Comparison of ENCODE assay signal across 12 mouse cellular contexts in the genomic region with DNA sequence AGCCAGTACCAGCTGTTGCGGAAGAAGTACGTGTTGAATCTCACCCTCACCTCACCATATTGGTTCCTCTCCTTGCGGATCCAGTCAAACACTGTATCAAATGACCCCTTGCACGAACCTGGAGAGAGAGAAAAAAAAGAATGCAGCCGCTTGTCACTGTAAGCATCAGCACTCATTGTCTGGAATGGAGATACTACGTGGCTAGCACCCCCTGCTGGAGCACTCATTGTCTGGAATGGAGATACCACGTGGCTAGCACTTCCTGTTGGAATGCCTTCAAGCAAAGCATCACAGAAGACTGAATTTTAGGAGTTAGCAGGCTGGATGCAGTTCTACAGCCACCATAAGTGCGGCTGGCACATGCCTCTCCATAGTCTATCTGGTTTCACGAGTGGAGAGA. TPM values are rescaled to one million over a fixed set of nuclear protein-coding genes. Genes with fewer than 3 reads are reported as not detected.
DNase-seq lines count a peak whose midpoint lies in the region; ATAC-seq and TF ChIP-seq lines count a peak whose summit lies in the region.
"Had no signal": no experiment of that assay in that cellular context is flagged by ENCODE, and none has a peak within 500 bp of the region (broad histone marks: within the 10 kb centered on the region; RNA-seq: fewer than 3 reads in every experiment).

No protein-coding gene starts in this region.

- no peaks in the 10 kb centered on the region for H3K79me2 ChIP-seq in MEL (ENCODE audit: control insufficient read depth, insufficient read depth, low read length, poor library complexity)

- no peaks in the 10 kb centered on the region for H3K4me1 ChIP-seq in limb, embryonic 11.5 days (ENCODE audit: control insufficient read depth, insufficient read depth, low read length)
- no peaks in the 10 kb centered on the region for H3K4me1 ChIP-seq in limb, embryonic 10.5 days
- H3K4me1 ChIP-seq in MEL (ENCODE audit: control insufficient read depth in 1 of 2, insufficient read depth in 2 of 2, low read length in 2 of 2), result no peaks in the 10 kb centered on the region
- H3K4me1 ChIP-seq in liver, postnatal 0 days (ENCODE audit: insufficient read depth), result no peaks in the 10 kb centered on the region
- H3K4me1 ChIP-seq: embryonic facial prominence, embryonic 13.5 days; heart, embryonic 10.5 days; liver, embryonic 13.5 days had no signal

- H3K4me2 ChIP-seq in limb, embryonic 11.5 days (ENCODE audit: low read depth, severe bottlenecking), result no peak overlapping the region
- H3K4me2 ChIP-seq in liver, postnatal 0 days (ENCODE audit: low read depth, low read length), result no peak overlapping the region
- H3K4me2 ChIP-seq: embryonic facial prominence, embryonic 13.5 days; liver, embryonic 13.5 days had no signal

- no peak for TF ChIP-seq POLR2A in MEL (IDR thresholded peaks at IDR 0.05; ENCODE audit: control insufficient read depth in 1 of 2, insufficient read depth in 1 of 2, low read depth in 1 of 2, low read length in 2 of 2, poor library complexity in 1 of 2)

- no peak overlapping the region for H3K9ac ChIP-seq in limb, embryonic 11.5 days (ENCODE audit: low read length)
- no peak overlapping the region for H3K9ac ChIP-seq in MEL (ENCODE audit: control insufficient read depth, low read depth, low read length, poor library complexity, severe bottlenecking)
- no peak overlapping the region for H3K9ac ChIP-seq in liver, postnatal 0 days (replicated peaks)
- H3K9ac ChIP-seq: embryonic facial prominence, embryonic 13.5 days; liver, embryonic 13.5 days had no signal

- peak; percentile 7 for TF ChIP-seq RAD21 in MEL (IDR thresholded peaks at IDR 0.05; ENCODE audit: low read depth, low read length)

- ATAC-seq in CD4-positive, CD25-positive, alpha-beta regulatory T cell, adult 4 months, result no peak
- ATAC-seq in limb, embryonic 11.5 days (ENCODE audit: insufficient number of reproducible peaks, low FRiP score, low TSS enrichment, low read depth), result no peak
- ATAC-seq in liver, postnatal 0 days, result no peak

- no peaks in the 10 kb centered on the region for H3K27me3 ChIP-seq in limb, embryonic 11.5 days (ENCODE audit: control insufficient read depth, insufficient read depth, low read length)
- H3K27me3 ChIP-seq in limb, embryonic 10.5 days (ENCODE audit: low read depth, poor library complexity, severe bottlenecking), result no peaks in the 10 kb centered on the region
- no peaks in the 10 kb centered on the region for H3K27me3 ChIP-seq in MEL (ENCODE audit: control insufficient read depth in 1 of 2, insufficient read depth in 2 of 2, low read length in 2 of 2)
- no peaks in the 10 kb centered on the region for H3K27me3 ChIP-seq in liver, postnatal 0 days (ENCODE audit: insufficient read depth, low read length)
- H3K27me3 ChIP-seq: embryonic facial prominence, embryonic 13.5 days; liver, embryonic 13.5 days had no signal

- peaks cover 9% of the 10 kb centered on the region for H3K36me3 ChIP-seq in limb, embryonic 11.5 days (ENCODE audit: control insufficient read depth, insufficient read depth, low read length)
- H3K36me3 ChIP-seq in limb, embryonic 10.5 days, result peaks cover 52% of the 10 kb centered on the region
- H3K36me3 ChIP-seq in MEL (ENCODE audit: control insufficient read depth in 1 of 2, insufficient read depth in 2 of 2, low read length in 2 of 2), result no peaks in the 10 kb centered on the region; a peak in 1 of 4 replicates
- peaks cover 23% of the 10 kb centered on the region for H3K36me3 ChIP-seq in liver, postnatal 0 days (replicated peaks; ENCODE audit: insufficient read depth, low read length)

- H3K9me3 ChIP-seq in limb, embryonic 11.5 days (ENCODE audit: control insufficient read depth, low read length), result no peaks in the 10 kb centered on the region
- H3K9me3 ChIP-seq in limb, embryonic 10.5 days (replicated peaks), result no peaks in the 10 kb centered on the region
- no peaks in the 10 kb centered on the region for H3K9me3 ChIP-seq in MEL (replicated peaks; ENCODE audit: insufficient read depth, low read length)
- H3K9me3 ChIP-seq in liver, postnatal 0 days (ENCODE audit: low read length), result no peaks in the 10 kb centered on the region
- H3K9me3 ChIP-seq: embryonic facial prominence, embryonic 13.5 days; heart, embryonic 10.5 days; liver, embryonic 13.5 days had no signal

- TF ChIP-seq CTCF in MEL (IDR thresholded peaks at IDR 0.05 in 2 of 3, conservative IDR thresholded peaks at IDR 0.05 in 1 of 3; ENCODE audit: control insufficient read depth in 1 of 3, insufficient read depth in 1 of 3, low read depth in 2 of 3, low read length in 3 of 3, poor library complexity in 1 of 3, severe bottlenecking in 1 of 3), result peak; percentile 30 to 59 (median 34)
- TF ChIP-seq CTCF in liver, postnatal 0 days (IDR thresholded peaks at IDR 0.05; ENCODE audit: low read depth), result peak; percentile 53

- 72% methylated on average over 9 of the region's 9 CpGs for WGBS in limb, embryonic 11.5 days
- WGBS in limb, embryonic 10.5 days, result 76% methylated on average over 9 of the region's 9 CpGs
- WGBS in liver, postnatal 0 days (ENCODE audit: insufficient replicate concordance), result 72% methylated on average over 9 of the region's 9 CpGs

- no peak overlapping the region for H3K4me3 ChIP-seq in limb, embryonic 11.5 days (ENCODE audit: low read depth, low read length)
- no peak overlapping the region for H3K4me3 ChIP-seq in limb, embryonic 10.5 days
- no peak overlapping the region for H3K4me3 ChIP-seq in MEL (ENCODE audit: control insufficient read depth in 1 of 2, insufficient read depth in 1 of 2, low read depth in 2 of 2, low read length in 2 of 2)
- H3K4me3 ChIP-seq in liver, postnatal 0 days (ENCODE audit: low read depth, low read length), result no peak overlapping the region
- H3K4me3 ChIP-seq: embryonic facial prominence, embryonic 13.5 days; heart, embryonic 10.5 days; liver, embryonic 13.5 days had no signal

- TF ChIP-seq EP300 in MEL (IDR thresholded peaks at IDR 0.05; ENCODE audit: low read depth in 1 of 2, low read length in 2 of 2), result no peak
- no peak for TF ChIP-seq EP300 in liver, postnatal 0 days (IDR thresholded peaks at IDR 0.05; ENCODE audit: low read depth)

- H3K27ac ChIP-seq in limb, embryonic 11.5 days (replicated peaks; ENCODE audit: low read depth, low read length), result no peak overlapping the region
- no peak overlapping the region for H3K27ac ChIP-seq in limb, embryonic 10.5 days
- no peak overlapping the region for H3K27ac ChIP-seq in MEL (ENCODE audit: control insufficient read depth, low read depth, low read length)
- H3K27ac ChIP-seq in liver, postnatal 0 days (ENCODE audit: low read depth), result no peak overlapping the region
- H3K27ac ChIP-seq: embryonic facial prominence, embryonic 13.5 days; heart, embryonic 10.5 days; liver, embryonic 13.5 days had no signal

- peak; percentile 30 for DNase-seq in CD4-positive, CD25-positive, alpha-beta regulatory T cell, adult 2 months (ENCODE audit: low read depth, low spot score)
- DNase-seq in limb, embryonic 11.5 days (ENCODE audit: low spot score), result peak; percentile 37
- DNase-seq in limb, embryonic 10.5 days (ENCODE audit: low spot score), result no peak
- peak; percentile 53 for DNase-seq in MEL (ENCODE audit: low read depth, low spot score)
- no peak for DNase-seq in liver, postnatal 0 days
- no peak for DNase-seq in frontal cortex, postnatal 36 days (ENCODE audit: low spot score in 2 of 2)
- DNase-seq in cerebellum, adult 9-11 months, result no peak
- DNase-seq: liver, embryonic 13.5 days had no signal

TF ChIP-seq in MEL, 35 proteins besides CTCF, POLR2A, EP300 and RAD21 (continues in another document):
- TF ChIP-seq MXI1 (IDR thresholded peaks at IDR 0.05; ENCODE audit: low read depth, low read length) (no peak; the same call in 1 of the 2 replicates), MYB (IDR thresholded peaks at IDR 0.05; ENCODE audit: low read depth, low read length) (no peak)

RNA-seq across cellular contexts. Expression of a gene that starts 3.9 kb away (rescaled TPM):
- under 1 TPM in 1 of 2 experiments, not detected in 1; 0.47 TPM for polyA plus RNA-seq in CD4-positive, CD25-positive, alpha-beta regulatory T cell, adult 4 months (2017; shearing (Covaris generic))
- polyA plus RNA-seq in limb, embryonic 11.5 days (2014; fragmentation: Nextera tagmentation; extraction: Ambion mirVana), result 0.08 TPM in 1 of 2 replicates, not detected in the other
- polyA plus RNA-seq in limb, embryonic 10.5 days (2016; fragmentation: Nextera tagmentation; extraction: Ambion mirVana), result 0.18 TPM in 1 of 2 replicates, not detected in the other
- total RNA-seq in MEL (2012; rRNA removed), result not detected in 2 replicates
- not detected for polyA plus RNA-seq in MEL (2012; ENCODE audit: insufficient read depth in 1 of 2, insufficient read length in 2 of 2, low read depth in 1 of 2, low replicate concordance in 2 of 2, missing spikeins in 1 of 2)
- polyA plus RNA-seq in liver, postnatal 0 days (2015; fragmentation: Nextera tagmentation; extraction: Ambion mirVana), result 0.11 TPM in 1 of 2 replicates, not detected in the other
- total RNA-seq: adrenal gland, postnatal 36 days had no signal
- polyA plus RNA-seq: embryonic facial prominence, embryonic 13.5 days; heart, embryonic 10.5 days had no signal

RNA-seq across cellular contexts. Expression of a gene that starts 33.1 kb away (rescaled TPM):
- 100 to 1,000 TPM; 159 to 194 TPM for polyA plus RNA-seq in CD4-positive, CD25-positive, alpha-beta regulatory T cell, adult 4 months (2017; shearing (Covaris generic))
- polyA plus RNA-seq in limb, embryonic 11.5 days (2014; fragmentation: Nextera tagmentation; extraction: Ambion mirVana), result 237 and 240 TPM in 2 replicates
- polyA plus RNA-seq in limb, embryonic 10.5 days (2016; fragmentation: Nextera tagmentation; extraction: Ambion mirVana), result 234 and 236 TPM in 2 replicates
- 86.2 and 91.0 TPM in 2 replicates for total RNA-seq in MEL (2012; rRNA removed)
- polyA plus RNA-seq in MEL (2012; ENCODE audit: insufficient read depth in 1 of 2, insufficient read length in 2 of 2, low read depth in 1 of 2, low replicate concordance in 2 of 2, missing spikeins in 1 of 2), result 100 to 1,000 TPM in 1 of 2 experiments, not detected in 1; 150 TPM
- 68.7 and 70.3 TPM in 2 replicates for polyA plus RNA-seq in liver, postnatal 0 days (2015; fragmentation: Nextera tagmentation; extraction: Ambion mirVana)

RNA-seq across cellular contexts. Expression of a gene that starts 33.9 kb away (rescaled TPM):
- 10 to 100 TPM; 37.8 to 38.8 TPM for polyA plus RNA-seq in CD4-positive, CD25-positive, alpha-beta regulatory T cell, adult 4 months (2017; shearing (Covaris generic))
- 35.2 and 35.9 TPM in 2 replicates for polyA plus RNA-seq in limb, embryonic 11.5 days (2014; fragmentation: Nextera tagmentation; extraction: Ambion mirVana)
- 34.0 and 34.4 TPM in 2 replicates for polyA plus RNA-seq in limb, embryonic 10.5 days (2016; fragmentation: Nextera tagmentation; extraction: Ambion mirVana)
- 12.3 and 17.5 TPM in 2 replicates for total RNA-seq in MEL (2012; rRNA removed)
- polyA plus RNA-seq in MEL (2012; ENCODE audit: insufficient read depth in 1 of 2, insufficient read length in 2 of 2, low read depth in 1 of 2, low replicate concordance in 2 of 2, missing spikeins in 1 of 2), result 10 to 100 TPM in 1 of 2 experiments, not detected in 1; 22.0 TPM
- 51.9 and 56.1 TPM in 2 replicates for polyA plus RNA-seq in liver, postnatal 0 days (2015; fragmentation: Nextera tagmentation; extraction: Ambion mirVana)

RNA-seq across cellular contexts. Expression of a gene that starts 38.7 kb away (rescaled TPM):
- polyA plus RNA-seq in CD4-positive, CD25-positive, alpha-beta regulatory T cell, adult 4 months (2017; shearing (Covaris generic)), result 10 to 100 TPM; 16.4 to 18.5 TPM
- 32.0 and 35.3 TPM in 2 replicates for polyA plus RNA-seq in limb, embryonic 11.5 days (2014; fragmentation: Nextera tagmentation; extraction: Ambion mirVana)
- polyA plus RNA-seq in limb, embryonic 10.5 days (2016; fragmentation: Nextera tagmentation; extraction: Ambion mirVana), result 29.8 and 30.3 TPM in 2 replicates
- 26.5 and 28.1 TPM in 2 replicates for total RNA-seq in MEL (2012; rRNA removed)
- 100 to 1,000 TPM in 1 of 2 experiments, 10 to 100 TPM in 1; 17.8 to 104 TPM for polyA plus RNA-seq in MEL (2012; ENCODE audit: insufficient read depth in 1 of 2, insufficient read length in 2 of 2, low read depth in 1 of 2, low replicate concordance in 2 of 2, missing spikeins in 1 of 2)
- polyA plus RNA-seq in liver, postnatal 0 days (2015; fragmentation: Nextera tagmentation; extraction: Ambion mirVana), result 3.9 and 4.5 TPM in 2 replicates

Comparison
In these comparisons a context has a peak if more than half of its experiments do, and no peak if none do; other contexts are left out.
1. DNase-seq: peak in CD4-positive, CD25-positive, alpha-beta regulatory T cell, adult 2 months (single experiment), limb, embryonic 11.5 days (single experiment) and MEL (single experiment); none in limb, embryonic 10.5 days (single experiment), liver, postnatal 0 days (single experiment), frontal cortex, postnatal 36 days (0 of 2) and cerebellum, adult 9-11 months (single experiment).